Mouse (Mus musculus) small intestine, adult 2 months (tissue): ENCODE measurements around the gene Cd200.

ENCODE experiments used
- CTCF ChIP-seq: fragments of 200-500 bp; IDR thresholded peaks from 2 replicates; pipeline ENCODE4 v1.5.1; 2012; ENCODE audit warnings: low read depth, mild to moderate bottlenecking, control low read depth, inconsistent platforms, low read length, moderate library complexity, mixed read lengths; ENCODE audit not compliant: insufficient replicate concordance, insufficient read length; ENCODE audit errors: extremely low read depth
- POLR2A ChIP-seq: fragments of 200-500 bp; IDR thresholded peaks from 2 replicates; pipeline ENCODE4 v1.6.1; 2012; ENCODE audit warnings: low read depth, mild to moderate bottlenecking, control low read depth, inconsistent platforms, low read length, moderate library complexity

GRCm38 (mm10) chr16:45334376-45334765 lies 74.5 kb downstream of the Cd200 start:
- no peak for TF ChIP-seq POLR2A
- TF ChIP-seq CTCF = no peak
